Mouse (Mus musculus) B cell, adult (primary cell): Measurements from ENCODE around the gene Orc5. TPM values are rescaled to one million over a fixed set of nuclear protein-coding genes. Genes with fewer than 3 reads are reported as not detected.

Experiments used
- total RNA-seq: library from RNA; stranded (reverse); gene quantifications from 4 replicates; pipeline ENCODE4 v1.2.4, GENCODE M21; 2023; ENCODE audit not compliant: inconsistent age

Gene Orc5
- total RNA-seq: 16.7 to 22.7 TPM (median 21.5 TPM) in 4 replicates

DNA sequence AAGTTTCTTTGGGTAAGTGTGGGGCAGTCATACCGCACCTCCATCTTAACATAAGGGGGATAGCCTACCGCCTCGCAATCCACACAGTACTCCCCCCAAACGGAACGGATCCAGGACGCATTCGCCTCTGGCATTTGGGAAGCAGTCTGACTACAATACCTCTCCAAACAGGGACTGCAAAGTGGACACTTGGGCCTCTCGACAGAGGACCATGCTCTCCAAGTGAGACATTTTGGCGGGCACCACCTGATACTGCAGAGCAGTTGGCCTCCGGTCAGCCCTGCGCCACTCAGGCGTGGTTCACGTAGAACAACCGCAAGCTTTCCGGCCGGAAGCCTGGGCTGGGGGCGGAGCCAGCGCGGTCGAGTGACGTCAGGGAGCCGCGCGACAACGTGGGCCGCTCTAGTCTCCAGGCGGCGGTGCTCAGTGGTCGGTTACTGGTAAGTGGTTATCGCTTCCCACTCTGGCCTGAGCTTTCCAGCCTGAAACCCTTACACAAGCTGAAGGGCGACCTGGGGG lies at the start of gene Orc5:
Gene Orc5, minus strand, starts transcription at position 397 of the 519 bp plus-strand sequence.

Other genes with a start within 250 kb of the Orc5 start
- 1.9 to 3.4 TPM (median 2.4 TPM) in 4 replicates for gene Reln, start 205.7 kb downstream of the Orc5 start, total RNA-seq
- not detected in 4 replicates for gene Lhfpl3, start 195.6 kb upstream of the Orc5 start, total RNA-seq